Mouse (Mus musculus): ENCODE measurements at regions not wholly inside any gene's neighbourhood (a gene's known extent, or its start where the extent isn't known, plus 50 kb on each side); places are given as distances from the start of the nearest gene placed in this dataset.

DNA sequence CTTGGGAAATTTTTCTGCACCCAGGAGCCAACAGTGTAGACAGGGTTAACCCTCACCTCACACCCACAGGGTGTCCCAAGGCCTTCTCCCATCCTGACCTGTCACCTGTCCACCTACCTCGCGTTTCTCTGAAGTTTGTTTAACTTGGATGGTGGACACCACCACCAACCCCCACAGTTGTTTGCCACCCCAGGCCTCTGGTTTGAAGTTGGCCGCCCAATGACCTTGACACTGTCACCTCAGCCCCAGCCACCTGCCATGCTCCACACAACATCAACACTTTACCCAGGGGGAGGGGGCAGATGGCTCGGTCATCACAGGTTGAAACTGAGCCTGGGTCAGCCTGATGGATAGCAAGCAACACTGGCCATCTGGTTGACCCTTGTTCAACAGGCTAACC, 332.7 kb upstream of the Tbx3 start:
- no peak for DNase-seq (ENCODE audit: low spot score in 2 of 2)

DNA sequence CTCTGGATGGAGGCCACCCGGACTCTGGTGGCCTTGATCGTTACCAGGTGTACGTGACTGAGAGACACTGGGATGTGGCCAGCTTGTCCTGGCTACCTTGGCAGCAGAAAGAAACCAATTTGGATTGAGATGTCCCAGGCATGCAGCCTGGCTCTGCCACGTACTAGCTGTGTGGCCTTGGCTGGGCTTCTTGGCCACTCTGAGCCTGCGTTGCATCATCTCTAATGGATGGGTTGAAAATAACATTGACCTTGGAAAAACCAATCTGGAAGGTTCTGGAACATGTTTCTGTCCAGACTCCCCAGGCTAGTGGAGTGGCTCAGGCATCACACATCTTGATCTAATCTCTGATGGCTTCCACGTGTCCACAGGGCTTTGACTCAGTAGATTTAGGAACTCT, 331.8 kb upstream of the Tbx3 start:
- DNase-seq (ENCODE audit: low spot score in 2 of 2) = no peak

DNA sequence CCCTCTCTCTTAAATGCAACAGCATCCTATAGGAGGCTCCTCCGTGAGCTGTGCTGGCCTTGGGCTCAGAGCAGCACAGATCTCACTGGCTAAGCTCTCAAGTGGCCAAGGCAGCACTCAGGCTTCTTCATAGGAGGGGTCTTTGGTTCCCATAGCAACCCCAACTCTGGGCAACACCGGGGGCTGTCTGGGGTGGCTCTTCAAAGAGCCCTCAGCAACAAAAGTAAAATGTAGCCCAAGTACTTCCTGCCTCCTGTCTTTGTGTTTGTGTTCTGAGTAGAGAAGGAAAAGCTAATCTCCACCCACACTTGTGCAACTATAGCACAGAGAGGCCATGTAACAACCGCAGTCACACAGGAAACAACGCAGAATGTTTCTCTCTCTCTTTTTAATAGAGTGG, 322.2 kb upstream of the Tbx3 start:
- DNase-seq (ENCODE audit: low spot score in 2 of 2) = no peak

DNA sequence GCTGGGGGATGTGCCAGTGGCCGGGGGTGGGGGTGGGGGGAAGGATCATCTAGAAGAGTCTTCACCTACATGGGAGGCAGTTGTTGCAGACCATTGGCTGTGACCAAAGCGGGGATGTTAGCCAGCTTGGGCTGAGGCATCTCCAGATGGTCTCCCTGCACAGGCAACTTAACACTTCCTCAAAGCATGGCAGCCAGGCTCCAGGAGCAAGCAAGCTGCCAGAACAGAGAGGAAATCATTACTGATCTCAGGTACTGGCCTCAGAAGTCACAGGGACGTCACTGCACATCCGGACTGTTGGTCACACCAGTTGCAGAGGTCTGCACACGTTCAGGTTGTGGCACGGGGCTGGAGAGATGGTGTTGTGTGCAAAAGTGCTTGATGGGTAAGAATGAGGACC, 321.1 kb upstream of the Tbx3 start:
- no peak for DNase-seq (ENCODE audit: low spot score in 2 of 2)

DNA sequence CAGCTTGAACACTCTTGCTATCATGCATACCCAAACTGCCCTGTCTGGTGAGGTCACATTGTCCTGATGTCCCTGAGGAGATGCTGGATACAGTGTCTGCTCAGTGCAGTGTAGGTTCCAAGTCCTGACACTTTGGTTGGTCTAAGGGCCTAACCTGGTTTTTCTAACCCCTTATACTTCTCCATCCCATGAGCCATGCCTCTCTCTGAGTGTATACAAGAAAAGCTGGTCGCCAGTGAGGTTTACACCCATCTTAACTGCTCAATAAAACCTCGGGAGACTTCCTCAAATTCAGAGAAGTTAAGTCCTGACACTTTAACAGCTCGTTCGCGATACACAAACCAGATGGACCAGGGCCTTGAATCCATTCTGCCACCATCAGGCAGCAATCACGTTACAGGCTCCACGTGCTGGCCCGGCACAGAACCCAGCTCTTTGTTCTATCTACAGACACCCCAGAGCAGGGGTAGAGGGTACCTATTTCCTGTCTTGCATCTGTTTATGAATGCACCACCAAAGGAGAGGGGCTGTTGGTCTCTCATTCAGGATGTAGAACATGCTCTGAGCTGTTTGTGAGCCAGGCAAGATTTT, 320.0 kb upstream of the Tbx3 start:
- no peak for DNase-seq (ENCODE audit: low spot score in 2 of 2)

DNA sequence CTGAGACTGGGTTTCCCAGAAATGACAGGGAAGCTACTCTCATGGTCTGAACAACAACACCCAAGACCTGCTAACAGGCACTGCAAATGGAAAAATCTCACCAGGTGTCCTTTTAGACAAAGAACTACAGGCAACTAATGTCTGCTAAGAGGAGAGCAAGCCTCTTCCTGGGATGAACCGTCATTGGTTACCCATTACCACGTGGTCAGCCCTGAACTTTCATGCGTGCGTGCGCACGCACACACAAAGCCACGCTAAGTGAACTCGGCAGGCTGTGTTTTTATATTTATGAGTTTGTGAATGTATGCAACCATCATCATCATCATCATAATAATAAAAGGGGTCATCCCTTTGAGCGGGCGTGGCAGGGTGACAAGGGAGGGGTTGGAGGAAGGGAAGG, 315.0 kb upstream of the Tbx3 start:
- no peak for DNase-seq (ENCODE audit: low spot score in 2 of 2)

DNA sequence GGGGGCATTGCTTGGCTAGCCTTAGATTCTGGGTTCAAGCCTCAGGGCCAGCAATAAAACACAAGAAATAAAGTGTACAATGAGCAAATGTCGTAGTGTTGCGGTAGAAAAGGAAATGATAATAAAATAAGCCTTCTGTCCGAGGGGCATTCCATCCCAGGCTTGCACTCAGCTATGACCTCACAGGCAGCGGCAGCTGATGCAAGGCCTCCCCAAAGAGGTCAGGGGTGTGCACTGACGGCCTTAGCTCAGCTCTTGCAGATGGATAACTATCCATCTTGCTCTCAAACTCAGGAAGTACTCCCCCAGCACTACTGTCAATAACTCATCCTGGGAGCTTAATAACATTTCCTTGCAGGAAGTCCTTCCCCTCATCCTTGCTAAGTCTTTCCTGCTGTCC, 314.4 kb upstream of the Tbx3 start:
- no peak for DNase-seq (ENCODE audit: low spot score in 2 of 2)

DNA sequence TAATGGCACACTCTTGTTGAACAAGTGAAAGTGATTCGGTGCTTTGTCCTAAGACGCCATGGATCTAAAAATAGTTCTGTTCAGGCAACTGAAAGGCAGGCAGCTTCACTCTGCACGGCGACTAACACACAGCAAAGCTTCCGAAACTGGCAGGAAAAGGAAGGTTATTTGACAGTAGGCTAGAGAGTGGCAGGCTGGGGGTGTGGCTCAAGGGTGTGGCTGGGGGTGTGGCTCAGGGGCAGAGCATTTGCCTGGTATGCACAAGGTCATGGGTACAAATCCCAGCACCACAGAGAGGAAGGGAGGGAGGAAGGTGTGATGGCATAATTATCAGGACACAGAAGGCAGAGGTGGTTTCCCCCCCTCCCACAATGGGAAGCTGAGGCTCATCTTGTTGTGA, 310.8 kb upstream of the Tbx3 start:
- DNase-seq (ENCODE audit: low spot score in 2 of 2) = no peak

DNA sequence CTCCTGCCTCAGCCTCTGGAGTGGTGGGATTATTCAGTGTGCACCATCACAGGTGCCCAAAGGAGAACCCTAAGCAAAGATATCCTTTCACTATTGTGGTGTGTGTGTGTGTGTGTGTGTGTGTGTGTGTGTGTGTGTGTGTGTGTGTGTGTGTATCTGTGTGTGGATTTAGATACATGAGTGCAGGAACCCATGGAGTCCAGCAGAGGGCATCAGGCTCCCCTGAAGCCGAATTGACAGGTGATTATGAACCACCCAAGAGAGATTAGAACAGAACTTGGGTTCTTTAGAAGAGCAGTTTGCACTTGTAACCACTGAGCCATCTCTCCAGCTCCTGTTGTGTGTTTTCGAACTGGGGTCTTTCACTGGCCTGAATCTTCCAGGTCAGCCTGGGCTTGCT, 310.1 kb upstream of the Tbx3 start:
- no peak for DNase-seq (ENCODE audit: low spot score in 2 of 2)

DNA sequence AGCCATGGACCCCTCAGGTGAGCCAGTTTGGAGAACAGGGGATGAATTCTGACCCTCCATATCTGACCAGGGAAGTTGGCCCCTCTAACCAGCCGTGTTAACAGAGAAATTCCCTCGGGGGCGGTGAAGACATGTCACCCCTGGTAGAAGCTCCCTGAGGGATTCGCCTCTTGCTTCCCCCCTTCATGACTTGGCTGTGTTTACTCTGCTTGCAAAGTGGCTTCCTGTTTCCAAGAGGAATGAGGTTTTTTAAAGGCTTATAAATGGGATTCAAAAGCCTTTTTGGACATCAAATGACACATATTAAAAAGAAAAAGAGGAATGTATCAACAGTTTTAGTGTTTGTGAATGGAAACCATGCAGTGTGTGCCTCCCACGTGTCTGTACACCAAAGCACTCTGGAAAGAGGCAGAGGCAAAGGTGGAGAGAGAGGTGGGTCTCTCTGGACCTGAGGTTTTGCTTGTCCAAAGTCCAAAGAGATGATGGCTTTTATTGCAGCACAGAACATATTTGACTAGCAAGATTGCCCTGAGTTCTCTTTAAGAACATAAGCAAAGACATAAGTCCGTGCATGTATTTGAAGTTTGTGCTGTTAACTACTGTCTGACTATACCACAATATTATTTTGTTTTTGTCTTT, 308.9 kb upstream of the Tbx3 start:
- no peak for DNase-seq (ENCODE audit: low spot score in 2 of 2)

DNA sequence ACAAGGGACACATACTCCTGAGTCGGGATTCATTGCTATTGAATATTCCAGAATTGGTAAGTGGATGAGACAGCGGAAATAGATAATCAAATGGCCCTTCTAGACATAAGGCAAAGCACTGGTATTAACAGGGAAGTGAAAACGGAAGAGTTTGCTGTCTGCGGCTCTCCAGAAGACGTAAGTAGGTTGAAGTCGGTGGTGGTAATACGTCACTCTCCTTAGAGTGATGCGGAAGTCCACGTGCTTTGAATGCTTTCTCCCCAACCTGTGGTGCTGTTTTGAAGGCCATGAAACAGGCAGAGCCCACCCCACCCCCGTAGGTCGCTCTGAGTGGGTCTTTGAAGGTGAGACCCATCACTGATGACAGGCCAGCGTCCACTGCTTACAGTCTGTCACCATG, 308.0 kb upstream of the Tbx3 start:
- DNase-seq (ENCODE audit: low spot score in 2 of 2) = no peak

DNA sequence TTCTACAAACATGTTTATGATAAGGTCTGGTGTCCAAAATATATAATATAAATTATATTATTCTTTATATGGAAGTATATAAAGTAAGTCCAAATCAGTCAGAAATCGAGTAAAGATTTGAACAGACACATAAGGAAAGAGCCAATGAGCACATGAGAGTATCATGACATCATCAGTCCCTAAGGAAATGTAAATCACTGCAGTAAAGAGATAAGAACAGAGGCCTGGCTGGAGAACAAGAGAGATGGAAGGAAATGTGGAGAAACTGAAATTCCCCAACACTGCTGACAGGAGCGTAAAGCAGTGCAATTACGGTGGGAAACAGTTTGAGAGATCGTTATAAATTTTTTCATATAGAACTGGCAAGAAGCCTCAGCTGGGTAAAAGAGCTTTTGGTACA, 306.2 kb upstream of the Tbx3 start:
- DNase-seq (ENCODE audit: low spot score in 2 of 2) = no peak

DNA sequence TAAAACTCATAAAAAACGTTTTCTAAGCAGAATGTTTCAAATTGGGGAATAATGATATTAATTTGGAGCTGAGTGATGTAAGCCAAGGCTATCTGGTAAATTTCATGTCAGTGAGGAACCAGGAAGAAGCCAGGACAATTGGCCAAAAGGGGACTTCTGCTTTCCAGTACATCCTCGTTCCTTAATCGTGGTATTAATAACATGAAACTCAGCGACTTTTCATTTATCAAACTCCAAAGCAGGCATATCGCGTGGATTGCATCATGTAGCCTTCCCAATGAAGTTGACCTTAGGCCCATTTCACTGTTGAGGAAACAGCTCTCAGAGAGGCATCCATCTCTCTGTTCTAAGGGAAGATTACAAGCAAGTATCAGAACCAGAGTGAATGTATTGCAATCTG, 305.3 kb upstream of the Tbx3 start:
- DNase-seq (ENCODE audit: low spot score in 2 of 2) = no peak

DNA sequence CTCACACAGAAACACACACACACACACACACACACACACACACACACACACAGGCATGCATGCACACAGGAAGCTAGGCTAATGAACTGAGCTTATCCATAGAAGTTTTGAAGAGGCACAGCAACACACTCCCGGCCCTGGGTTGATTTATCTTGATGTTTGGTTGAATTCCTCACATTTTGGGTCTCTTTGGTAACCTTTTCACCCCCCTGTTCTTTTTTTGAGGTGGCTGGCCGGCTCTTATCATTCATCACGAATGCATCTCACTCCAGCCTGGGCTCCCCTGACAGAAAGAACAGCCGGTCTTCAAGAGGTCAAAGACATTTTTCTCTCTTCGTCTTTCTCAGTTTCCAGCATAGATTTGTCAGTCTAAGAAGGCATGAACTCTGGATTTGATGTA, 304.2 kb upstream of the Tbx3 start:
- DNase-seq (ENCODE audit: low spot score in 2 of 2) = no peak

DNA sequence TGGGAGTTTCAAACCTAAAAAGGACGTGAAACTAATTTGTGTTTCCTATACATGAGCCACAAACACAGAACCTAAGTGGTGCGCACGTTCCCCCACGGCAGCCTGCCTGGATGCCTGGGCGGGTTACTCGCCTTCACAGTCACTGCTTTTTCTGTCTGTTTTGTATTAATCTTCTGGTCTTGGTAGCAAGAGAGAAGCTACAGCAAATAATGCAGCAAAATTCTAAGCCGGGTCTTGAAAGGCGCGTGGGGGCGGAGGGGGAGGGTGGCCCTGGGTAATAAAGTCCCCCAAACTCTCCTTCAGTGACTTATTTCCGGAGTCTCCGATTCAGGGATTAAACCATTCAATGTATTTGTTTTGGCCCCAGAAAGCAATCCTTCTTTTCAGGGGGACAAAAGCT, 300.0 kb upstream of the Tbx3 start:
- no peak for DNase-seq (ENCODE audit: low spot score in 2 of 2)

DNA sequence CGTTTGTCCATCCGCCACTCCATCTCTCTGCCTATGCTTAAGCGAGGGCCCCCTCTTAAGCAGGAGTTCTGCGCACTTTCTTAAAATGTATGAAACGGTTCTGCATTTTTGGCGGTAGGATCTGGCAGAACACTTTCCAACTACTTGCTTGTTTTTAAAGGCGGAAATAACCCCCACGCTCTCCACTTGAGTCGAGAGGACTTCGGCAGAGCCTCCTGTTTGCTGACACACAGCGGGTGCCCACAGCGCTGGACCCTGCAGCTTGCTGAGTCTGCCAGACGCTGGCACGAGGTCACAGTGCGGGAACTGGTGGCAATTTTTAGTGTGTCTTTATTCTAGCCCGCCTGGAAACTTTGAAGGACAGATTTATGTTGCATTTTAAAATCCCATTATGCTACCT, 299.5 kb upstream of the Tbx3 start:
- DNase-seq (ENCODE audit: low spot score in 2 of 2) = no peak

DNA sequence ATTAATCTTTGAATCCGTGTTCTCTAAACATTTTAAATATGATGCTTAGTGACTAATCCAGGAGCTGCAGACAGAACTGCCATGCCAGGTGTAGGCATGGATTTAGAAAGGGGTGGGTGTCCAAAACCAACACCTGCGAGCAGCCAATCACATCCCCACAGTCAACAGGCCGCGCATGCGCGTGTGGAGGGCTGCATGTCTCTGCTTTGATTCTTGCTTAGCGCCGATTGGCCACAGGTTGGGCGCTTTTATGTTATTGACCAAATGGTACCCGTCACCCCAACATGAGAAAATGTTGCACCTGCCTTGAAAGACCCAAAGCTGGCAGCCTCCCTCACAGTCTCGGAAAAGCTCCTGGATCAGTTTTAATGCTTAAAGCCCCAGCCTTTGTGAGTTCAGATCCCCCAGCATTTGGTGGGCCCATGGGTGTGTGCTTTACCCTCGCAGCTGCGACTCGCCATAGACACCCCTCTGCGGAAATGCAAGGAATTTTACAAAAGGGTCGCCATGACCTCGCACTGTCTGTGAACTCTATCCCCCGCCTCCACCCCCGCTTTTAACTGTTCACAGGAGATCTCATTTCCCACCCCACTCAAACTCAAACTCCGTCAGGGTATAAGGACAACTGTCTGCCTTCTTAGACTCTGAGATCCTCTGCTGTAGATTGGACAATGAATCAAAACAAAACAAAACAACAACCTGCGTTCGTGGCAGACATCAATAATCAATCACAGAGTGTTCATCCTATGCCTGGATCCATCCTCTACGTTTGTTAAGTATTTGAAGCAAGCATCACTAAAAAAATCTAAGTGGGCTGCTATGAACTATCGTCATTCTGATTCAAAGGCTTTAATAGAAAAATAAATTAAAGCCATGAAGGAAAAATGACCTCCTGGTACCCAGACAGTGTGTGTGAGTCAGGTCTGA, 296.4 kb upstream of the Tbx3 start:
- no peak for DNase-seq (ENCODE audit: low spot score in 2 of 2)

DNA sequence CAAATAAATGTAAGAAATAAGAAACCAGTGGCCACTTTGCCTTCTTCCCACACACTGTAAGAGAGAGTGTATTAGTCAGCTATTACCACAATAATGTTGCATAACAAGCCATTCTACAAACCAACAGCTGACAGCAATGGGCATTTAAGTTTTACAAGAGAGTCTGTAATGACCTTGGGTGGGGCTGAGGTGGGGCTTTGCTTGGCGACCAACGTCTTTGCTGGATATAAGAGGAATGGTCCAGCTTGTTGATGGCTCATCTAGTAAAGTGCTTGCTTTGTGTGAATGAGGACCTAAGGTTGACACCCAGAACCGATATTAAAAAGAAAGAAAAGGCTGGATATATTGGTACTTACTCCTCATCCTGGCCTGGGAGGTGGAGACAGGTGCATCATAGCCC, 295.6 kb upstream of the Tbx3 start:
- no peak for DNase-seq (ENCODE audit: low spot score in 2 of 2)

DNA sequence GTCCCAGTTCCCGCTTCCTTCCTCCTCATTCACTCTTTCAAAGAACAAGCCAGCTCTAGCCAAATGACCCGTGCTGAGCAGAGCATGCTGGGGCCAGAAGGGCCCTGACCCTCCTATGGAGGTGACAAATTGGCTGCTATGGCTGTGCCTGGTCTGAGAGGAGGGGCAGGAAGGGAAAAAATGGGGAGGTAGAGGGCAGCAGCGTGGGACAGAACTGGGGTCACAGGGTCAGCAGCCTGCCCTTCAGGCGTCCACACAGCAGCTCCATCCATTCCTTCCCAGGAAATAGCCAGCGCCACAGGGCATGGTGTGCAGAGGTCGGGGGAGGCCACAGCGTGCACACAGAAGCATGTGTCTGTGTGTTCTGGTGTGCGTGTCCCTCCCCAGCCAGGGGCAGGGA, 292.2 kb upstream of the Tbx3 start:
- no peak for DNase-seq (ENCODE audit: low spot score in 2 of 2)

DNA sequence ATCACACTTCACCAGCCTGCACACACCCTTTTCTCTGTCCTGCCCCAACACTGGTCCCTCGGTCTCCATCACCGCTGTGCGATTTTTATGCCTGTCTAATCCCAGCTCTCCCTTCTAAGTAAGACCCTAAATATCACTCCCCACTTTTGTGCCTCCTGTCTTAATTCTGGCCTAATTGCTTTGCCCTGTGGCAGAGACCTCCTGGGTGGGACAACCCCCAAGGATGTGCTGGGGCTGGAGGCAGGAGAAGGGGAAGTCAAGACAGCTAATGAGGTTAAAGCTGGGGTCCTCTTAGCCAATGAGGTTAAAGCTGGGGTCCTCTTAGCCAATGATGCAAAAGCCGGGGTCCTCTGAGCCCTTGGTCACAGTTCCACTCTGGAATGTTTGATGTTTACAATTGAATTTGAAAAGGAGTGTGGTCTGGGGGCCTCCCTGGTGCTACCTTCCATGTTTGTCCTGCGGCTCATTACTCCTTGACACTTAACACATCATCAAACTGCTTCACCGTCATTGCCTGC, 290.5 kb upstream of the Tbx3 start:
- no peak for DNase-seq (ENCODE audit: low spot score in 2 of 2)

DNA sequence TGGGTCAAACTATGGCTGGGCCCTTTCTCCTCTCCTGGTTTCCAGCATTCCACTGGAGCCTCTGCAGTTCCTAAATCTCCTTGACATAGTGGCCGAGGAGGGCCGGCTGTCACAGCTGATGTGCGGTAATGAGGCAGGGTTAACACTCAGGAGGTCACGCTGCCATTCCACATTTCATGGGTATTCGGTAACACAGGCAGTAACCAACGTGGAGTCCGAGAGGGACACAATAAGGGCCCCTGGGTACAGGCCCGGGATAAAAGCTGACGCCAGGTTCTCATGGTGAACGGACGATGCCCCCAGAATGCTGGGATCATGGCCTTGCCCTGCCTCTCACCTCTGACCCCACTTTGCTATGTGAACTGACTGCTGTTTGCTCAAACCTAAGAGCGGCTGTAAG, 289.0 kb upstream of the Tbx3 start:
- no peak for DNase-seq (ENCODE audit: low spot score in 2 of 2)

DNA sequence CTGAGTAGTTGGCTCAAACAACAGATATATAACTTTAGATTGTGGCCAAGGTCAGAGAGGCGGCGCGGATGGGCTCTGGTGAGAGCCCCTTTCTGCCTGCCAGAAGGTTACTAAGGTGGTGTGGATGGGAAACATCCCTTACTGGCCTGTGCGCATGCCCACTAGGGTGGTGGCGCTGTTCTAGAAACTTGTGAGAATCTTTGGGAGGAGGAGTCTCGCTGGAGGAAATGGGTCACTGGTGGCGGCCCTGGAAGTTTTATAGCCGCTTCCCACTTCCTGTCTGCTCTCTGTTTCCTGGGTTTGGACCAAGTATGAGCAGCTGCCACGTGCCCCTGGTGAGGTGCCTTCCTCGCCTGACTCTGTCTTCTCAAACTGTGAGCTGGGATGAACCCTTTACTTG, 285.0 kb upstream of the Tbx3 start:
- no peak for DNase-seq (ENCODE audit: low spot score in 2 of 2)

DNA sequence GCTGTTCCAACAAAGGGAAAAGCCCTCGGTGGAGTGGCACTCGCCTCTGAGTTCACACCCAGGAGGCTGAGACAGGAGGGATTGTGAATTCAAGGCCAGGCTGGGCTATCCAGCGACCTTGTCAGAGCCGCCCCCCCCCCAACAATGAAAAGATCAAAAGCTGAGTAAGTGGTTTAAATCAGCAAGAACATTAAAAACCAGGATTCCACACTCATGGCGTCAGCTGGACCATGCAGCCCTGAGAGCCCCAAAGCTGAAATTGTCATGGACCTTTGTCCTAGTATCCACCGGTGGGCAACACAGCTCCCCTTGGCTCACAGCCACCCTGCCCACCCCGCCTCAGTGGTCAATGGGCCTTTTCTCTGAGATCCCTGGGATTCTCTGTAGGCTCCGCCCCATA, 283.6 kb upstream of the Tbx3 start:
- DNase-seq (ENCODE audit: low spot score in 2 of 2) = no peak
